Mouse (Mus musculus): ENCODE measurements around the gene Copz1. TPM values are rescaled to one million over a fixed set of nuclear protein-coding genes. Genes with fewer than 3 reads are reported as not detected.

Gene Copz1
- polyA plus RNA-seq (2012; ENCODE audit: low replicate concordance) = 10.5 and 45.1 TPM in 2 replicates

DNA sequence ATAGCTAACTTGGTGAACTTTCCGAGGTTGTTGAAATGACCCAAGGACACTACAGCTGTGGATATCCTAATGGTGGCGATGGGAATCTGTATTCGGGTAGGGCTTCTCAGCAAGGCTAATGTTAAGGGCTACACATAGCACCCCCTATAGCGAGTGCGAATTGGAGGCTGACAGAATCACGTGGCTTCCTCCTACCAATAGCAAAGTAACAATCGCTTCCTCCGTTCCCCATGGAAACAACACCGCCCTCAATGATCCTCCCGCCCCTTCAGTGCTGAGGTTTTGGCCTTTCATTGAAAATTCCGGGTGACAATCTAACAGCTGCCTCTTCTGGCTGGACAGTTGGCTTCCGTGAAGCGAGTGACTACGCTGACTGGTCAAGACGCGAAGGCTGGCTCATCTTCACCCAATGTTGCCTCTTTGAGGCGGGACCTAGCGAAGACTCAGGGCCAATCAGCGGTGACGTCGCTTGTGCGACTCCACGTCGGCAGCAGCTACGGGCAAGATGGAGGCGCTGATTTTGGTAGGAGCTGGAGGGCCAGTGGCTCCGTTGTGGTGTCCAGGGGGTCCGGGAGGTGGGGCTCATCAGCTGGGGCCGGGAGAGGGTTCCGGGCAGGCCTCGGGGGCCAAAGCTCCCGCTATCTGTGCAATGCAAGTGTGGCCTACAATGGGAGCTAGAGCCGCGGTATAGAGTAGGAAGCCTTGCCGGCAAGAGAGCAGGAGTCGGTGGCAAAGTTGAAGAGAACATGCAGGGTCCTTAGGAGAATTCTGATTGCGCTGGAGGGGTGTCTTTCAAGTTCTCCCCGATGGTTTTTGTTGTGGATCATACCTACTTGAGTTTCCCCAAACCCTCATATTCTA lies at the start of gene Copz1:
Gene Copz1, plus strand, starts transcription at position 296 of the 861 bp plus-strand sequence.

GRCm38 (mm10) chr15:103239685-103240159 lies 32.8 kb upstream of the Copz1 start, which contains the start of gene Cbx5:
Gene Cbx5 (minus strand): TSS chr15:103239816.

GRCm38 (mm10) chr15:103240160-103241028 lies 32.1 kb upstream of the Copz1 start, which contains the start of gene Hnrnpa1:
Gene Hnrnpa1 (plus strand): TSS chr15:103240432.

GRCm38 (mm10) chr15:103257790-103258728 lies 14.5 kb upstream of the Copz1 start, which contains the start of gene Nfe2:
Gene Nfe2 (minus strand): TSS chr15:103258403.

DNA sequence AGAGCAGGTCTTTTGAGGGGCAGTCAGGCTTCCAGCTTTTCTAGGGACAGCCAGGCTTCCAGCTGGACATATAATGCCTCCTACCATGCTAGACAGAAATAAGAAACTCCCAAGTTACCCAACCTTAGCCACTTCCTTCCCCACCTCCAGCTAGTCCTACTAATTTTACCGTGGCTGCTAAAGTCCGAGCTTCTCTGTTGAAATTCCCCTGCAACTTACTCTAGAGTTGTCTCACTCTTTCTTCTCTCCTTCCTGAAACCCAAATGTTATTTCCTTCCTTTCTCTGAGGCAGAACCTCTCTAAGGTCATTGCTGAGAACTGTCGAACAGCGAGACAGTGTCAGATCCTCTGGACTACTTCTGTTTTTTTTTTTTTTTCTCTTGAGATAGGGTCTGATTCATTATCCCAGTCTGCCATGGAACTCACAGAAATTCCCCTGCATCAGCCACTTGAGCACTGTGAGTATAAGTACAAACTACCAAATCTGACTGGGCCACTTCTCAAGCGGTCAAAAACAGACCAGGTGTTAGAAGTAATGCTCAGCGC lies 37.9 kb downstream of the Copz1 start, which contains the start of gene Gpr84:
Gene Gpr84, minus strand, starts transcription at position 248 of the 546 bp plus-strand sequence.

DNA sequence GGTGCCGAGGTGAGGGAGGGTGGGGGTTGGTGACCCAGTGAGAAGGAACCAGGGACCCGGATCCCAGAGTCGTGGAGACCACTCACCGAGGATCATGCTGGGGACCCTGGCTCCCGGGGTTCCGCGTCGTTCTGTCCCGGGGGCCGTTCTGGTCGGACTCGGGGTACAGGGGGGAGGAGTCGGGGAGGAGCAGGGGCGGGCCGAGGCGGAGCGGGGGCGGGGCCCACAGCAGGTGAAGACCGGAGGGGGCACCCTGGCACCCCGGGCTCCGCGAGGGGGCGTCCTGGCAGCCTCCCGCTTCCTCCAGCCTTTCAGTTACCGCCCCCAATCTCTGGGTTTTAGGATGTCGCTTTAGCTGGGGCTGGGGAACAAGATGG lies 67.4 kb downstream of the Copz1 start, which contains the start of gene Zfp385a:
Gene Zfp385a, minus strand, starts transcription at position 133 of the 377 bp plus-strand sequence.

Other genes with a start within 250 kb of the Copz1 start
- gene Smug1, start 105.6 kb upstream of the Copz1 start, polyA plus RNA-seq (2012; ENCODE audit: low replicate concordance) = 1.9 TPM in 2 replicates
- 3.3 and 8.9 TPM in 2 replicates for gene Cbx5, start 32.9 kb upstream of the Copz1 start, polyA plus RNA-seq (2012; ENCODE audit: low replicate concordance)
- gene Hnrnpa1, start 32.3 kb upstream of the Copz1 start, polyA plus RNA-seq (2012; ENCODE audit: low replicate concordance) = 38.4 and 107 TPM in 2 replicates
- gene Nfe2, start 14.3 kb upstream of the Copz1 start, polyA plus RNA-seq (2012; ENCODE audit: low replicate concordance) = 83.4 and 89.7 TPM in 2 replicates
- gene Gpr84, start 37.9 kb downstream of the Copz1 start, polyA plus RNA-seq (2012; ENCODE audit: low replicate concordance) = 0.10 and 0.16 TPM in 2 replicates
- gene Zfp385a, start 67.4 kb downstream of the Copz1 start, polyA plus RNA-seq (2012; ENCODE audit: low replicate concordance) = 400 and 549 TPM in 2 replicates
- 17.7 and 39.6 TPM in 2 replicates for gene Itga5, start 94.0 kb downstream of the Copz1 start, polyA plus RNA-seq (2012; ENCODE audit: low replicate concordance)
- not detected in 2 replicates for gene Gtsf1, start 157.8 kb downstream of the Copz1 start, polyA plus RNA-seq (2012; ENCODE audit: low replicate concordance)
- gene Gtsf2, start 175.8 kb downstream of the Copz1 start, polyA plus RNA-seq (2012; ENCODE audit: low replicate concordance) = not detected in 2 replicates
- 3.1 and 9.3 TPM in 2 replicates for gene Nckap1l, start 181.1 kb downstream of the Copz1 start, polyA plus RNA-seq (2012; ENCODE audit: low replicate concordance)
- 3.5 and 6.1 TPM in 2 replicates for gene Pde1b, start 230.3 kb downstream of the Copz1 start, polyA plus RNA-seq (2012; ENCODE audit: low replicate concordance)